Mouse (Mus musculus): Measurements from ENCODE around the gene Lrch4. TPM values are rescaled to one million over a fixed set of nuclear protein-coding genes. Genes with fewer than 3 reads are reported as not detected.
"Not testable (repeated sequence)": the region's sequence is repeated elsewhere in the genome, so short reads cannot be mapped to it uniquely, and the experiment has no call there.

Lrch4 gene
- polyA plus RNA-seq, 1 experiment from 2014 or later, result 51.6 TPM

- H3K79me2 ChIP-seq (ENCODE audit: inconsistent target), result peaks cover 9% of the 10 kb centered on the region; the same call in 1 of the 2 replicates
- no peak overlapping the region for H3K4me3 ChIP-seq (ENCODE audit: inconsistent target)
- H3K36me3 ChIP-seq (ENCODE audit: inconsistent target), result no peaks in the 10 kb centered on the region
- 83% methylated on average over 24 of the region's 26 CpGs for WGBS (ENCODE audit: missing documents)
- H3K27ac ChIP-seq, result no peak overlapping the region
These were observed 20.9 kb upstream of the Lrch4 start for GRCm38 (mm10) chr5:137607860-137608653.

- WGBS (ENCODE audit: missing documents), result 86% methylated on average over 16 of the region's 23 CpGs
- Histone ChIP-seq H3K27ac (no peak overlapping the region), H3K4me3 (ENCODE audit: inconsistent target) (no peak overlapping the region), H3K79me2 (ENCODE audit: inconsistent target) (peaks cover 2% of the 10 kb centered on the region; the same call in 1 of the 2 replicates), H3K36me3 (ENCODE audit: inconsistent target) (no peaks in the 10 kb centered on the region)
These were observed 20.2 kb upstream of the Lrch4 start for GRCm38 (mm10) chr5:137608654-137609190.

GRCm38 (mm10) chr5:137609292-137609691 lies 19.6 kb upstream of the Lrch4 start:
- no peak overlapping the region for H3K27ac ChIP-seq
- WGBS (ENCODE audit: missing documents), result 84% methylated on average over 3 of the region's 3 CpGs

GRCm38 (mm10) chr5:137610056-137610455 lies 18.9 kb upstream of the Lrch4 start:
- no peak overlapping the region for H3K4me3 ChIP-seq (ENCODE audit: inconsistent target)
- no peak overlapping the region for H3K27ac ChIP-seq
- H3K36me3 ChIP-seq (ENCODE audit: inconsistent target), result no peaks in the 10 kb centered on the region
- WGBS (ENCODE audit: missing documents), result 87% methylated on average over 3 of the region's 4 CpGs
- no peaks in the 10 kb centered on the region; the same call in 1 of the 2 replicates for H3K79me2 ChIP-seq (ENCODE audit: inconsistent target)

More at GRCm38 (mm10) chr5:137609292-137609691, 19.6 kb upstream of the Lrch4 start:
- H3K36me3 ChIP-seq (ENCODE audit: inconsistent target), result no peaks in the 10 kb centered on the region
- H3K79me2 ChIP-seq (ENCODE audit: inconsistent target), result no peaks in the 10 kb centered on the region; the same call in 1 of the 2 replicates
- no peak overlapping the region for H3K4me3 ChIP-seq (ENCODE audit: inconsistent target)

GRCm38 (mm10) chr5:137610548-137611244 lies 18.2 kb upstream of the Lrch4 start:
- no peaks in the 10 kb centered on the region for H3K36me3 ChIP-seq (ENCODE audit: inconsistent target)
- H3K4me3 ChIP-seq (ENCODE audit: inconsistent target), result no peak overlapping the region
- H3K79me2 ChIP-seq (ENCODE audit: inconsistent target), result no peaks in the 10 kb centered on the region; the same call in 1 of the 2 replicates
- WGBS (ENCODE audit: missing documents), result 75% methylated on average over 12 of the region's 12 CpGs
- no peak overlapping the region for H3K27ac ChIP-seq

- Histone ChIP-seq H3K79me2 (ENCODE audit: inconsistent target) (no peaks in the 10 kb centered on the region), H3K27ac (no peak overlapping the region), H3K4me3 (ENCODE audit: inconsistent target) (no peak overlapping the region), H3K36me3 (ENCODE audit: inconsistent target) (no peaks in the 10 kb centered on the region)
- 73% methylated on average over 3 of the region's 6 CpGs for WGBS (ENCODE audit: missing documents)
These were observed 17.7 kb upstream of the Lrch4 start for GRCm38 (mm10) chr5:137611245-137611602.

GRCm38 (mm10) chr5:137613076-137613475 lies 15.8 kb upstream of the Lrch4 start:
- H3K79me2 ChIP-seq (ENCODE audit: inconsistent target), result no peaks in the 10 kb centered on the region
- WGBS (ENCODE audit: missing documents), result 95% methylated on average over 5 of the region's 5 CpGs
- no peaks in the 10 kb centered on the region for H3K36me3 ChIP-seq (ENCODE audit: inconsistent target)
- no peak overlapping the region for H3K4me3 ChIP-seq (ENCODE audit: inconsistent target)
- H3K27ac ChIP-seq, result no peak overlapping the region

- 90% methylated on average over 11 of the region's 11 CpGs for WGBS (ENCODE audit: missing documents)
These were observed 15.4 kb upstream of the Lrch4 start, which contains the start of gene Pcolce for GRCm38 (mm10) chr5:137613550-137613949. TSS of gene Pcolce (minus strand) at chr5:137613784.

GRCm38 (mm10) chr5:137614921-137615320 lies 14.0 kb upstream of the Lrch4 start:
- WGBS (ENCODE audit: missing documents), result 82% methylated on average over 2 of the region's 2 CpGs

More at GRCm38 (mm10) chr5:137613550-137613949, 15.4 kb upstream of the Lrch4 start, which contains the start of gene Pcolce:
- Histone ChIP-seq H3K79me2 (ENCODE audit: inconsistent target) (no peaks in the 10 kb centered on the region), H3K27ac (no peak within 1 kb of the TSS), H3K4me3 (ENCODE audit: inconsistent target) (no peak within 1 kb of the TSS), H3K36me3 (ENCODE audit: inconsistent target) (no peaks in the 10 kb centered on the region)

GRCm38 (mm10) chr5:137615347-137615746 lies 13.6 kb upstream of the Lrch4 start:
- Histone ChIP-seq H3K36me3 (ENCODE audit: inconsistent target) (no peaks in the 10 kb centered on the region), H3K4me3 (ENCODE audit: inconsistent target) (no peak overlapping the region), H3K79me2 (ENCODE audit: inconsistent target) (no peaks in the 10 kb centered on the region), H3K27ac (no peak overlapping the region)
- WGBS (ENCODE audit: missing documents), result 85% methylated on average over 7 of the region's 7 CpGs

More at GRCm38 (mm10) chr5:137614921-137615320, 14.0 kb upstream of the Lrch4 start:
- not testable (repeated sequence) for H3K36me3 ChIP-seq (ENCODE audit: inconsistent target); H3K79me2 ChIP-seq (ENCODE audit: inconsistent target); H3K27ac ChIP-seq; H3K4me3 ChIP-seq (ENCODE audit: inconsistent target)

- no peaks in the 10 kb centered on the region for H3K36me3 ChIP-seq (ENCODE audit: inconsistent target)
- no peaks in the 10 kb centered on the region; the same call in 1 of the 2 replicates for H3K79me2 ChIP-seq (ENCODE audit: inconsistent target)
- 18% methylated on average over 11 of the region's 11 CpGs for WGBS (ENCODE audit: missing documents)
- H3K27ac ChIP-seq, result peak overlapping the region; percentile 57
- no peak overlapping the region for H3K4me3 ChIP-seq (ENCODE audit: inconsistent target)
These were observed 4.9 kb upstream of the Lrch4 start for GRCm38 (mm10) chr5:137623937-137624530.

GRCm38 (mm10) chr5:137627991-137628390 lies 930 bp upstream of the Lrch4 start:
- WGBS (ENCODE audit: missing documents), result 3% methylated on average over 9 of the region's 9 CpGs
- H3K27ac ChIP-seq, result peak overlapping the region; percentile 82
- peaks cover 32% of the 10 kb centered on the region for H3K79me2 ChIP-seq (ENCODE audit: inconsistent target)
- peak overlapping the region; percentile 65 for H3K4me3 ChIP-seq (ENCODE audit: inconsistent target)
- H3K36me3 ChIP-seq (ENCODE audit: inconsistent target), result peaks cover under 1% of the 10 kb centered on the region; the same call in 1 of the 2 replicates

GRCm38 (mm10) chr5:137629306-137629721 lies 393 bp downstream of the Lrch4 start:
- Histone ChIP-seq H3K79me2 (ENCODE audit: inconsistent target) (peaks cover 46% of the 10 kb centered on the region), H3K27ac (peak overlapping the region; percentile 100), H3K36me3 (ENCODE audit: inconsistent target) (peaks cover 14% of the 10 kb centered on the region), H3K4me3 (ENCODE audit: inconsistent target) (peak overlapping the region; percentile 98)
- WGBS (ENCODE audit: missing documents), result under 1% methylated on average over 23 of the region's 23 CpGs

GRCm38 (mm10) chr5:137629906-137630545 lies 1.1 kb downstream of the Lrch4 start:
- peaks cover 53% of the 10 kb centered on the region for H3K79me2 ChIP-seq (ENCODE audit: inconsistent target)
- peak overlapping the region; percentile 98 for H3K4me3 ChIP-seq (ENCODE audit: inconsistent target)
- 2% methylated on average over 5 of the region's 6 CpGs for WGBS (ENCODE audit: missing documents)
- H3K36me3 ChIP-seq (ENCODE audit: inconsistent target), result peaks cover 19% of the 10 kb centered on the region
- peak overlapping the region; percentile 100 for H3K27ac ChIP-seq

Measured in macrophage (primary cell).